Mouse (Mus musculus) left cerebral cortex, postnatal 10 days (tissue): ENCODE results near the gene Ncoa1. TPM values are rescaled to one million over a fixed set of nuclear protein-coding genes. Genes with fewer than 3 reads are reported as not detected.
"Not testable (repeated sequence)": the region's sequence is repeated elsewhere in the genome, so short reads cannot be mapped to it uniquely, and the experiment has no call there.

ENCODE experiments used
- DNase-seq, 2 experiments: peaks; one replicate each; pipeline ENCODE4 v3.0.0; 2021 to 2022; ENCODE audit warnings: low spot score in 2 of 2, mixed read lengths in 1 of 2; ENCODE audit errors: extremely low spot score in 1 of 2
- intact Hi-C: fragments of 180-260 bp; cut with DNase I; formaldehyde crosslinking; loops from one replicate; pipeline ENCODE4 v1.15.1; 2025
- total RNA-seq, 2 experiments: library from RNA; stranded (reverse); gene quantifications; 2 replicates each; pipeline ENCODE4 v1.2.3; 2021

Gene Ncoa1
- total RNA-seq, 2 experiments from 2014 or later = 87.6 to 89.7 TPM

GRCm38 (mm10) chr12:4479171-4479881 is 2.3 kb upstream of the Ncoa1 start:
- no peak for DNase-seq
- intact Hi-C loops = loop anchor here (5.0 to 10.0 kb wide), 2 partner anchors 68 to 195 kb away; no protein-coding TSS in a partner anchor

DNA sequence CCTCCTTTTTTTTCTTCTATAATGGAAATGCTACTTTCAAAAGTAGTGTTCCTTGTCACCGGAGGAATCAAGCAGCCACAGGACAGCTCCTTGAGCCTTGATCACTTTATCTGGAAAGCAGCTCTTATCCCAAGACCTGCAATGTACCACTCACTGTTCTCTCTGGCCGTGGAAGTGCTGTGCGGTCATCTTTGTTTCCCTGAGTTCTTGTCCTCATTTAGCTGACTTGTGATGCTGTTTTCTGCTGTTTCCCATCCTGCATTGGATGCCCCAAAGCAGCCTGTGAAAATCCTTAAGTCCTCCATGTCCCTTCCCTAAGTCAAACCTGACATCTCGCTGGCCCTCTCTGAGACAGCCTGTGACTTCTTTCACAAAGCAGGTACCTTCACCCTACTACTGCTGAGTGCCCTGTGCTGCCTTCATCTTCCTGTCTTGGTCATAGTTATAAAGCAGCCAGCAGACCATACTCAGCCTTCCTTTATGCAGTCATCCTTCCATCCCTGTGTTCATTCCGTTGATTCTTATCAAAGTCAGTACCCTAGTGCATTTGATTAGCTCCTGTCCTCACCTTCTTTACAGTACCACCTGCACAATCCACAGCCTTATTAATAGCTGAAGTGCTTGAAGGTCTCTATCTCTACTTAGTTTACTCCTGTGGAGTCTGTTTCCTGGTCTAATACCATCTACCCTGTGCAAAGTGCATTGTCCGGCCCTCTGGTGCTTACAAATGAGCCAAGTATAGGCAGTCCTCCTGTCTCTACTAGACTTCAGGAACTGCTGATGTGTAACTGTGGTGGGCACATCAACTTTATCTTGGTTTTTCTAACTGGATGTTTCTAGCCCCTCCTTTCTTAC is 1.2 kb upstream of the Ncoa1 start:
- no peak for DNase-seq
- intact Hi-C loops = loop anchor here (5.0 to 10.0 kb wide), 2 partner anchors 69 to 193 kb away; no protein-coding TSS in a partner anchor

DNA sequence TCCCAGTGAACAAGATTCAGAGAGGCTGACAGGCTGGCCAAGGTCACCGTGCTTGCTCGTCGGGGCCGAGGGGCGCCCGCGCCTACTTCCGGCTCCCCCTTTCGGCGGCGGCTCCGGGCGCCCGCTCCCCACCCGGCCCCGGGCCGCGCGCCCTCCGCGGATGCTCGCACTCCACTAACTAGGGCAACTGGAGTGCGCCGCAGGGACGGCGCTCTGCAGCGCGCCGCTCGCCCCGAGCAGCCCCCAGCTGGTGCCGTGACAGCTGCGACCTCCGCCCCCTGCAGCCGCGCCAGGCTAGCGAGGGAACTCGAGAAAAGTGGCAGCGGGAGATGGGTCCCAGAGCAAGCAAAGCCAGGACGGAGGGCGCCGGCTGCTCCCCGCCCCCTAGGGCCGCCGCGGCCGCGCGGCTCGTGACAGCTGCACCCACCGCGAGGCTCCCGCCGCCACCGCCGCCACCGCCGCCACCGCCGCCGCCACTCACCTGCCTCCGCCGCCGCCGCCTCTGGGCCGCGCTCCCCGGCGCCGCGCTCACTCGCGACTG is 621 bp downstream of the Ncoa1 start:
- intact Hi-C loops = loop anchor here (5.0 to 10.0 kb wide), 2 partner anchors 71 to 192 kb away; no protein-coding TSS in a partner anchor
- peak in 1 of 2 experiments; percentile 77 for DNase-seq

GRCm38 (mm10) chr12:4475251-4475993 is 1.6 kb downstream of the Ncoa1 start:
- DNase-seq = no peak
- intact Hi-C loops = loop anchor here (5.0 to 10.0 kb wide), 2 partner anchors 72 to 191 kb away; no protein-coding TSS in a partner anchor

DNA sequence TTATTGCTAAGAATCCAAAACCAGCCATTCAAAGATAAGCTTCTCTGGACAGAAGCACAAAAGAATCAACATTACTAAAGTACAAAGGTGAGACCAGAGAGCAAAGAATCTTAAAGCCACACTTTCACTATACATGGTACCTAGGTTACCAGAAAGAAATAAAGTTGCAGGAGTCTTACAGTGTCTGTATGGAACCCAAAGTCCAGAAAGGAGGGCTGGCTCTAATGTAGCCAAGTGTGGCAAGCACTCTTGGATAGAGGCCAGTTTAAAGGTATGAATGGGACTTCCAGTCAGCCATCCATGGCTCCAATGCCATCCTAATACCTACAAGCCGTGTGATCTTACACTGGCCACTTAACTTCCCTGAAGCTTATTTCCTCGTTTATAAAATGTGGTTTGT is 7.9 kb downstream of the Ncoa1 start:
- intact Hi-C loops = no loop called here
- DNase-seq = no peak

- no peak for DNase-seq
- intact Hi-C loops = no loop called here
These were observed 13.3 kb downstream of the Ncoa1 start for GRCm38 (mm10) chr12:4463701-4464100.

GRCm38 (mm10) chr12:4462420-4462819 is 14.6 kb downstream of the Ncoa1 start:
- DNase-seq = no peak
- intact Hi-C loops = no loop called here

- intact Hi-C loops = no loop called here
- DNase-seq = no peak
These were observed 16.0 kb downstream of the Ncoa1 start for GRCm38 (mm10) chr12:4460990-4461389.

- DNase-seq = no peak
- intact Hi-C loops = no loop called here
These were observed 21.9 kb downstream of the Ncoa1 start for GRCm38 (mm10) chr12:4454956-4455565.

GRCm38 (mm10) chr12:4454248-4454647 is 22.7 kb downstream of the Ncoa1 start:
- intact Hi-C loops = no loop called here
- DNase-seq = no peak

DNA sequence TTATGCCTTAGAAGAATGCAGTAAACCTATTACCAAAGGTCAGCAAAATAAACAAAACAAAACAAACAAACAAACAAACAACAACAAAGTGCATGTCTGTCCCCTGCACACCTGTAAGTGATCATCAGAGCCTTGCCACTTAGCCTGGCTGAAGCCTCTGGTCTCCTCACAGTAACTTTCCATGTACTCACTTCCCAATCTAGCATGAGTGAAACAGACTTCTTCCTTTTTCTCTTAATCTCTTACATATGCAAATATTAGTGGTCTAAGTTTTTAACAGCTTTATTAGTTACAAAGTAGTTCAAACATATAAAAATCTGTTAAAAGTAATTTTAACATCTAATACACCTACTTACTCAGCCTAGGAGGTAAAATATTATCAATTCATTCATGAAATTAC is 24.7 kb downstream of the Ncoa1 start:
- intact Hi-C loops = no loop called here
- no peak for DNase-seq

DNA sequence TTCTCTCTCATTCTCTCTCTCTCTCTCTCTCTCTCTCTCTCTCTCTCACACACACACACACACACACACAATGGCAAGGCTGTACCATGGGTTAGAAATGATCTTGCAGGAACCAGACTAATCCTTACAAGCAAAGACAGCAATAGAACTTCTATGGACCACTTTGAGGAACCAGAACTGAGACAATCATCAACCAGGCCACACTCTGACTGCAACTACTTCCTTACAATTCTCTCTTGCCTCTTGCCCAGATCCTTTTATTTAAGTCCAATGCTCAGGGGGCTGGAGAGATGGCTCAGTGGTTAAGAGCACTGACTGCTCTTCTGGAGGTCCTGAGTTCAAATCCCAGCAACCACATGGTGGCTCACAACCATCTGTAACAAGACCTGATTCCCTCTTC is 26.5 kb downstream of the Ncoa1 start:
- DNase-seq, intact Hi-C loops: not testable (repeated sequence)

GRCm38 (mm10) chr12:4448076-4448589 is 28.8 kb downstream of the Ncoa1 start:
- intact Hi-C loops = no loop called here

GRCm38 (mm10) chr12:4444946-4445345 is 32.0 kb downstream of the Ncoa1 start:
- DNase-seq = no peak
- intact Hi-C loops = no loop called here

More at GRCm38 (mm10) chr12:4448076-4448589, 28.8 kb downstream of the Ncoa1 start:
- DNase-seq = no peak

GRCm38 (mm10) chr12:4441451-4441850 is 35.5 kb downstream of the Ncoa1 start:
- DNase-seq = no peak
- intact Hi-C loops = no loop called here

DNA sequence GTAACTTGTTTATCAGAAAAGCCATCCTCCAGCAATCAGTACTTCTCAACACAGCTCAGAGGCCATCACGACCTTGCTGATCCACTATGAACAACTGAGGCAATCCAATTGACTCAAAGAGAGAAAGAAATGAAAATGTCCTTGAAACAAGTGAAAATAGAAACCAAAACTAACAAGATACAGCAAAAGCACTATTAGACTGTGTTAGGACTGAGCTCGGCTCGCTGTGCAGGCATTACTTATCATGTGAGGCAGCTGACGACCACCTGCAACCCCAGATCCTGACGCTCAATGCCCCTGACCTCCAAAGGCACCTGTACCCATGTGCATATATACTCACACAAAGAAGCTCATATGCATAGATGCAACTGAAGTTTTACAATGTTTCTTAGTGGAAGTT is 40.8 kb downstream of the Ncoa1 start:
- DNase-seq = no peak
- intact Hi-C loops = no loop called here

GRCm38 (mm10) chr12:4433549-4433948 is 43.4 kb downstream of the Ncoa1 start:
- intact Hi-C loops = no loop called here
- DNase-seq = no peak

DNA sequence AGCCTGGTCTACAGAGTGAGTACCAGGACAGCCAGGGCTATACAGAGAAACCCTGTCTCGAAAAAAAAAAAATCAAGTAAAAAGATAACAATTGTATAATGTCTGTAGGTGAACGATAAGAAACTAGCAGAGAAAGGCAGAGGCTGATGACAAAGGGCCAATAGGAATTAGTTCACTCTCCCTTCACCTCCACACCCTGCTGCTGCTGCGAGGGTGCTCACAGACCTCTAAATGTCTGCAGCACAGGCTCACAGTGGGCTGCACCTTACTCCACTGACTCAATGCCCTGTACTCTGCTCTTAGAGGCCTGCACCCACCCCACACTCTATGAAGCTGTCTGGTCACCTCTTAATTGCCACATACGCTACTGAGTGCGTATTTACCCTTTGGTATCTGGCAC is 45.0 kb downstream of the Ncoa1 start:
- DNase-seq = no peak
- intact Hi-C loops = no loop called here
